Mouse (Mus musculus) kidney, postnatal 0 days (tissue): Measurements from ENCODE around the gene Rbm33. TPM values are rescaled to one million over a fixed set of nuclear protein-coding genes. Genes with fewer than 3 reads are reported as not detected.
A peak's percentile ranks its signal among the peaks of the same experiment; 100 is the strongest.

Source experiments
- ATAC-seq: fragments of 200-750 bp; cut with Nextera tagmentation; replicated peaks from 2 replicates; pipeline ENCODE4 v1.8.0; 2017; ENCODE audit warnings: low read depth, moderate number of reproducible peaks, moderate TSS enrichment, moderate library complexity; ENCODE audit not compliant: low FRiP score
- DNase-seq: peaks from one replicate; pipeline ENCODE4 v3.0.0-alpha.2; 2016; ENCODE audit warnings: low spot score
- H3K27ac ChIP-seq: fragments of 300-500 bp; sonication (generic); 2 replicates; pipeline ENCODE4 v1.5.1; 2014; ENCODE audit warnings: mild to moderate bottlenecking
- H3K27me3 ChIP-seq: fragments of 300-500 bp; sonication (generic); 2 replicates; pipeline ENCODE4 v1.6.1; 2014; ENCODE audit warnings: low read length, mixed read lengths; ENCODE audit not compliant: insufficient read depth
- H3K36me3 ChIP-seq: fragments of 300-500 bp; sonication (generic); 2 replicates; pipeline ENCODE4 v1.6.1; 2014; ENCODE audit warnings: low read length, mixed read lengths; ENCODE audit not compliant: insufficient read depth
- H3K4me1 ChIP-seq: fragments of 300-500 bp; sonication (generic); replicated peaks from 2 replicates; pipeline ENCODE4 v1.6.1; 2014; ENCODE audit warnings: antibody characterized with exemption, low read length, mixed read lengths; ENCODE audit not compliant: insufficient read depth
- H3K4me2 ChIP-seq: fragments of 300-500 bp; sonication (generic); 2 replicates; pipeline ENCODE4 v1.6.1; 2014; ENCODE audit warnings: mild to moderate bottlenecking, low read length, moderate library complexity, mixed read lengths
- H3K4me3 ChIP-seq: fragments of 300-500 bp; sonication (generic); replicated peaks from 2 replicates; pipeline ENCODE4 v1.5.1; 2014; ENCODE audit warnings: low read depth, low read length
- H3K9ac ChIP-seq: fragments of 300-500 bp; sonication (generic); 2 replicates; pipeline ENCODE4 v1.6.1; 2014; ENCODE audit warnings: low read depth, low read length
- H3K9me3 ChIP-seq: fragments of 300-500 bp; sonication (generic); replicated peaks from 2 replicates; pipeline ENCODE4 v1.6.1; 2016; ENCODE audit warnings: low read length, inconsistent platforms, mixed read lengths
- CTCF ChIP-seq: IDR thresholded peaks from 2 replicates; pipeline ENCODE4 v1.5.1; 2016; ENCODE audit warnings: antibody characterized with exemption, low read depth, mild to moderate bottlenecking, moderate library complexity
- WGBS: fragments of 180-500 bp; shearing (Covaris S2); extraction: QIAGEN DNeasy Blood & Tissue Kit; methylation state at CpG from one replicate; pipeline ENCODE4 v1.1.7; 2014; 5-methylcytosine and 5-hydroxymethylcytosine counted together
- polyA plus RNA-seq: library from polyadenylated mRNA; unstranded; fragments of >200 nt; fragmentation: Nextera tagmentation; extraction: Ambion mirVana; gene quantifications from 2 replicates; pipeline ENCODE4 v1.2.1, GENCODE M21; 2015

Gene Rbm33
- polyA plus RNA-seq = 8.0 and 8.1 TPM in 2 replicates

GRCm38 (mm10) chr5:28316722-28317245 is at the start of gene Rbm33:
Rbm33 (plus strand) TSS chr5:28317121.
- ATAC-seq = peak; percentile 92
- H3K27me3 ChIP-seq = no peaks in the 10 kb centered on the region
- peak within 1 kb of the TSS; percentile 59 for H3K4me2 ChIP-seq
- peaks cover 3% of the 10 kb centered on the region; the same call in 1 of the 2 replicates for H3K4me1 ChIP-seq
- peak; percentile 93 for DNase-seq
- peak within 1 kb of the TSS; percentile 100 for H3K9ac ChIP-seq
- H3K36me3 ChIP-seq = no peaks in the 10 kb centered on the region
- peak within 1 kb of the TSS; percentile 100 for H3K27ac ChIP-seq
- H3K9me3 ChIP-seq = no peaks in the 10 kb centered on the region
- TF ChIP-seq CTCF = no peak
- WGBS = under 1% methylated on average over 76 of the region's 76 CpGs
- peak within 1 kb of the TSS; percentile 100 for H3K4me3 ChIP-seq

DNA sequence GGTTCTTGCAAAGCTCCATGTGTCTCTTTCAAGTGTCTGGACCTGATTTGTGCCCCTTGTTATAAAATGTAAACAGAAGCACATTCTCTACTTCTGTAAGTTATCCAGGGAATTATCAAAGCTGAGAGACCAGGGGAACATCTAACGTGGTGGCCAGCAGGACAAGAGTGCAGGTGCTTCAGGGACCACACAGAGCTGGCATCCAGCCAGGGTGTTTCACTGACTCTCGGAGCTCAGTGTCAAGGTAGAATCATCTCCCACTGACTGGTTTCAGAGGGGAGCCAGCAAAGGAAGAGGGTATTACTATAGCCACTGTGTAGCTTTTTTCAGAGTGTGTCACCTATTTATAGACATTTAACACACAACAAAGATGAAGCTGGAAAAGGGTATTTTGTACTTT is 49.3 kb upstream of the Rbm33 start:
- Histone ChIP-seq H3K27me3 (no peaks in the 10 kb centered on the region), H3K9ac (no peak overlapping the region), H3K27ac (no peak overlapping the region), H3K4me1 (no peaks in the 10 kb centered on the region), H3K4me2 (no peak overlapping the region), H3K9me3 (no peaks in the 10 kb centered on the region), H3K4me3 (no peak overlapping the region), H3K36me3 (no peaks in the 10 kb centered on the region)
- no peak for TF ChIP-seq CTCF
- no peak for DNase-seq
- 30% methylated on average over 2 of the region's 2 CpGs for WGBS
- no peak for ATAC-seq

GRCm38 (mm10) chr5:28269469-28269991 is 47.4 kb upstream of the Rbm33 start:
- H3K27ac ChIP-seq = no peak overlapping the region
- no peak overlapping the region for H3K4me2 ChIP-seq
- no peaks in the 10 kb centered on the region for H3K9me3 ChIP-seq
- no peak overlapping the region for H3K4me3 ChIP-seq
- no peaks in the 10 kb centered on the region for H3K36me3 ChIP-seq
- H3K27me3 ChIP-seq = no peaks in the 10 kb centered on the region
- H3K4me1 ChIP-seq = no peaks in the 10 kb centered on the region
- TF ChIP-seq CTCF = no peak
- ATAC-seq = no peak
- no peak for DNase-seq
- WGBS = 52% methylated on average over 6 of the region's 6 CpGs
- H3K9ac ChIP-seq = no peak overlapping the region

- no peaks in the 10 kb centered on the region for H3K4me1 ChIP-seq
- no peaks in the 10 kb centered on the region for H3K9me3 ChIP-seq
- no peak overlapping the region for H3K9ac ChIP-seq
- WGBS = 68% methylated on average over 2 of the region's 2 CpGs
- DNase-seq (peak; percentile 25), ATAC-seq (peak; percentile 80)
- no peak overlapping the region for H3K27ac ChIP-seq
- no peak overlapping the region for H3K4me3 ChIP-seq
- H3K27me3 ChIP-seq = no peaks in the 10 kb centered on the region
- no peak overlapping the region for H3K4me2 ChIP-seq
- H3K36me3 ChIP-seq = no peaks in the 10 kb centered on the region
- TF ChIP-seq CTCF = no peak
Observed at GRCm38 (mm10) chr5:28272836-28273235, 44.1 kb upstream of the Rbm33 start.

- TF ChIP-seq CTCF = no peak
- no peaks in the 10 kb centered on the region for H3K36me3 ChIP-seq
- no peak overlapping the region for H3K9ac ChIP-seq
- ATAC-seq (no peak), DNase-seq (no peak)
- no peaks in the 10 kb centered on the region for H3K9me3 ChIP-seq
- H3K4me2 ChIP-seq = no peak overlapping the region
- 54% methylated on average over 2 of the region's 2 CpGs for WGBS
- H3K27me3 ChIP-seq = no peaks in the 10 kb centered on the region
- H3K27ac ChIP-seq = no peak overlapping the region
- H3K4me1 ChIP-seq = no peaks in the 10 kb centered on the region
- H3K4me3 ChIP-seq = no peak overlapping the region
Observed at GRCm38 (mm10) chr5:28277279-28277678, 39.6 kb upstream of the Rbm33 start.

DNA sequence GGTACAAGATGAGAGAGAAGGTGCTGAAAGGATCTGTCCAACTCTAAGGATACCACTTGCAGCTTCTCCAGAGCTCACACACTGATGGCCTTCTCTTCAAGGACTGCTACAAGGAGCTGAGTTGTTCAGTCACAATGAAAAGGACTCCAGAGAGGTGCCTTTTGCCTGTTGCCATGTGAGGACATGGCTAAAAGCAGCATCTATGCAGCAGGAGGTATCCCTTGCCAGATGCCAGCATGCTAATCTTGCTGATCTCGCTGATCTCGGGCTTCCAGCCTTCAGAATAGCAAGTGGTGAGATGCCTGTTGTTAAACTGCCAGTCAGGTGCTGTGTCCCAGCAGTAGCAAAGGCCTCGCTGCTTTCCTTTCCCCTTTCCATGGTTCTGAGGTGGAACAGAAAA is 27.8 kb upstream of the Rbm33 start:
- TF ChIP-seq CTCF = no peak
- no peak overlapping the region for H3K4me3 ChIP-seq
- H3K4me1 ChIP-seq = no peaks in the 10 kb centered on the region
- ATAC-seq = no peak
- 37% methylated on average over 3 of the region's 3 CpGs for WGBS
- no peaks in the 10 kb centered on the region for H3K9me3 ChIP-seq
- no peak for DNase-seq
- no peak overlapping the region for H3K27ac ChIP-seq
- no peaks in the 10 kb centered on the region for H3K27me3 ChIP-seq
- no peak overlapping the region for H3K9ac ChIP-seq
- H3K36me3 ChIP-seq = no peaks in the 10 kb centered on the region
- H3K4me2 ChIP-seq = no peak overlapping the region

DNA sequence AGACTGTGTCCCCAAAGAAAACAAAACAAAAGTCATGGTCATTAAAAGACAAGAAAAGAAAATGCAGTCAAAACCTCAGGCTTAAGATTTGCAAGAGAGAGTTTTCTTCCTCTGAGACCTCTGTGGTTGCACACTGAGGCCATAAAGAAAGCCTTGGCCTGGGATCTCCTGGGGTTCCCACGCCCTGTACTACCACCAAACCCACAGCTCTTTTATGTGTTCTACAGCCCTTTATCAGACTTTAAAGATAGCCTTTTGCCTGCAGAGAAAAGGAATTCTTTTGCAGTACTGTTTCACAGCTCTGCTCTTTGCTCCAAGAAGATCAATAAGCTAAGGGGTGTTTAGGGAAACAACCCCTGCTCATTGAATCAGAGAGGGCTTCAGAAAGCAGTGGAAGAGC is 26.3 kb upstream of the Rbm33 start:
- no peaks in the 10 kb centered on the region for H3K4me1 ChIP-seq
- ATAC-seq = no peak
- H3K27me3 ChIP-seq = no peaks in the 10 kb centered on the region
- no peak overlapping the region for H3K4me3 ChIP-seq
- no peaks in the 10 kb centered on the region for H3K9me3 ChIP-seq
- 68% methylated on average over 1 of the region's 1 CpGs for WGBS
- H3K4me2 ChIP-seq = no peak overlapping the region
- DNase-seq = no peak
- H3K36me3 ChIP-seq = no peaks in the 10 kb centered on the region
- no peak overlapping the region for H3K9ac ChIP-seq
- no peak overlapping the region for H3K27ac ChIP-seq
- no peak for TF ChIP-seq CTCF
